Mouse (Mus musculus) E14TG2a.4 (cell line): ENCODE measurements around the gene Smarca4.

ENCODE experiments used
- CTCF ChIP-seq: conservative IDR thresholded peaks from 2 replicates; pipeline ENCODE4 v1.5.1; 2014; ENCODE audit warnings: low read length
- NANOG ChIP-seq: IDR thresholded peaks from 2 replicates; pipeline ENCODE4 v1.6.1; 2014; ENCODE audit warnings: borderline replicate concordance, low read length, mixed read lengths
- POU5F1 ChIP-seq: IDR thresholded peaks from 2 replicates; pipeline ENCODE4 v1.6.1; 2014; ENCODE audit warnings: low read length, borderline replicate concordance

DNA sequence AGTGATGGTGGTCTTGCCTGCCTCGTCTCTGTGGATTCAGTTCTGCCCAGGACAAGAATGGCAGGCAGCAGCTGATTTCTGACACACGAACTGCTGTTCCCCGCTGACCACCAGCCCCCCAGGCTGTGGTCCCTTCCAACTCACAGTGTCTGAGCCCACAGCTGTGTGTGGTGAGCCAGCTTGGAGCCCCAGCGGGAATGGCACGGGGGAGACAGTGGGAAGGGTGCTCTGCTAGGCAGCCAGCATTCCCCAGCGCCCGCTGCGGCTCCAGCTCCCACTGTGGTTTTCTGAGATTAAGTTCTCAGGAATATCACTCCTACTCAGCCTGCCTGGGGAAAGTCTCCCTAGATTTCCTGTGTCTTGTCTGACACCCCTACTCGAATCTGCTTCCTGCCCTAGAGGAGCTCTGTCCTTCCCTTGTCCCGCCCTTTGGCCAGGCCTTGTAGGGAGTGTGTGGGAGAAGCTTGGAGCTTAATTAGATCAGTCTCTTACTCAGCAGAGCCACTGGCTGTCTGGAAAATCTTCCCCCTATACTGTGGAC lies 136.4 kb downstream of the Smarca4 start:
- TF ChIP-seq CTCF (no peak), POU5F1 (no peak), NANOG (no peak)
